Mouse (Mus musculus) liver, postnatal 0 days (tissue): ENCODE measurements around the gene Rab5a.

Source experiments
- CTCF ChIP-seq: sonication (generic); IDR thresholded peaks from 2 replicates; pipeline ENCODE4 v1.5.1; 2016; ENCODE audit warnings: antibody characterized with exemption, low read depth
- EP300 ChIP-seq: IDR thresholded peaks from 2 replicates; pipeline ENCODE4 v1.6.1; 2016; ENCODE audit warnings: antibody characterized with exemption, low read depth, mild to moderate bottlenecking

DNA sequence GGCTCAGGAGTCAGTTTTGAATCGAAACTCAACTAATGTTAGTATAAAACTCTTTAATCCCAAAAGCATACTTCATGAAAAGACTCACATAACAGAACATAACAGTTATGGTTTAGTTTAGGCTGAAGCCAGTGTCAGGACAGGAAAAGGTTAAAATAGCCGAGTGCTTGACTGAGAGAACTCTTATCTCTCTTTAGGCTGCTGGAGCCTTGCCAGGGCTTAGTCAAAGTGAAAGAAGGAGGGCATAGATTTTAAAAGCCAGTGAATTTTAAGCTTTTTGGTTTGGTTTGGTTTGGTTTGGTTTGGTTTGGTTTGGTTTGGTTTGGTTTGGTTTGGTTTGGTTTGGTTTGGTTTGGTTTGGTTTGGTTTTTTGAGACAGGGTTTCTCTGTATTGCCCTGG is 53.4 kb downstream of the Rab5a start:
- TF ChIP-seq CTCF, result no peak
- no peak for TF ChIP-seq EP300
